Mouse (Mus musculus) kidney, embryonic 15.5 days (tissue): ENCODE data around the gene Trim2. TPM values are rescaled to one million over a fixed set of nuclear protein-coding genes. Genes with fewer than 3 reads are reported as not detected.

Experiments used
- ATAC-seq: fragments of 200-750 bp; cut with Nextera tagmentation; replicated peaks from 2 replicates; pipeline ENCODE4 v1.8.0; 2017; ENCODE audit warnings: moderate TSS enrichment; ENCODE audit not compliant: low FRiP score
- H3K27ac ChIP-seq: fragments of 300-500 bp; sonication (generic); 2 replicates; pipeline ENCODE4 v1.5.1; 2015; ENCODE audit warnings: mild to moderate bottlenecking, inconsistent platforms
- H3K27me3 ChIP-seq: fragments of 300-500 bp; sonication (generic); 2 replicates; pipeline ENCODE4 v1.6.1; 2015; ENCODE audit warnings: inconsistent platforms
- H3K36me3 ChIP-seq: fragments of 300-500 bp; sonication (generic); 2 replicates; pipeline ENCODE4 v1.6.1; 2015; ENCODE audit warnings: inconsistent platforms
- H3K4me1 ChIP-seq: fragments of 300-500 bp; sonication (generic); 2 replicates; pipeline ENCODE4 v1.6.1; 2015; ENCODE audit warnings: inconsistent platforms
- H3K4me2 ChIP-seq: fragments of 300-500 bp; sonication (generic); 2 replicates; pipeline ENCODE4 v1.6.1; 2015; ENCODE audit warnings: moderate library complexity, mild to moderate bottlenecking, inconsistent platforms
- H3K4me3 ChIP-seq: fragments of 300-500 bp; sonication (generic); replicated peaks from 2 replicates; pipeline ENCODE4 v1.5.1; 2015; ENCODE audit warnings: mild to moderate bottlenecking, inconsistent platforms
- H3K9ac ChIP-seq: fragments of 300-500 bp; sonication (generic); 2 replicates; pipeline ENCODE4 v1.6.1; 2015; ENCODE audit warnings: mild to moderate bottlenecking, inconsistent platforms
- H3K9me3 ChIP-seq: fragments of 300-500 bp; sonication (generic); replicated peaks from 2 replicates; pipeline ENCODE4 v1.6.1; 2016; ENCODE audit warnings: inconsistent platforms
- WGBS: fragments of 180-500 bp; shearing (Covaris S2); methylation state at CpG from one replicate; pipeline ENCODE4 v1.1.7; 2015; ENCODE audit warnings: mixed read lengths; 5-methylcytosine and 5-hydroxymethylcytosine counted together
- polyA plus RNA-seq: library from polyadenylated mRNA; unstranded; fragments of >200 nt; fragmentation: Nextera tagmentation; extraction: Ambion mirVana; gene quantifications from 2 replicates; pipeline ENCODE4 v1.2.1, GENCODE M21; 2015

Gene Trim2
- polyA plus RNA-seq, 1 experiment from 2014 or later = 27.8 TPM

DNA sequence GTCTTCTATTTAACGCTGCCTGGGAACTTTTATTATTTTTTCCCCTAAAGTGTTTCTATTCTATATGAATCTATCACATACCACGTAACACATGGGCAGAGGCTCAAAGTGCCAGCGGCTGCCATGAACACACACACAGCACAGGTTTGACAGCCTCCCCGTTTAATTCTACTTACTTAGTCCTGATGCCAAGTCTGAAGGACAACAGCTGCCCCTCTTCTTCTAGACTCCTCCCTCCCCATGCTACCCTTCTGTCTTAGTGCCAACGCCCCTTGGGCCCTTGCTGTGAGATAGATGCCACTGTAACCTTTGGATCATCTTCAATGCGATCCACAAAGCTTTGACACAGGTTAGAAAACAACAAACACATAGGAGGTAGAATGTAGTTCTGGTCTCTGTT is 44.8 kb downstream of the Trim2 start:
- H3K27ac ChIP-seq = no peak overlapping the region
- H3K36me3 ChIP-seq = no peaks in the 10 kb centered on the region
- WGBS = 89% methylated on average over 6 of the region's 6 CpGs
- H3K27me3 ChIP-seq = 0 out of 2 replicates have a peak, but pooled peaks cover 4% of the 10 kb centered on the region
- no peak overlapping the region for H3K9ac ChIP-seq
- ATAC-seq = no peak
- H3K4me2 ChIP-seq = no peak overlapping the region
- no peaks in the 10 kb centered on the region for H3K9me3 ChIP-seq
- H3K4me3 ChIP-seq = no peak overlapping the region
- peaks cover 29% of the 10 kb centered on the region for H3K4me1 ChIP-seq

DNA sequence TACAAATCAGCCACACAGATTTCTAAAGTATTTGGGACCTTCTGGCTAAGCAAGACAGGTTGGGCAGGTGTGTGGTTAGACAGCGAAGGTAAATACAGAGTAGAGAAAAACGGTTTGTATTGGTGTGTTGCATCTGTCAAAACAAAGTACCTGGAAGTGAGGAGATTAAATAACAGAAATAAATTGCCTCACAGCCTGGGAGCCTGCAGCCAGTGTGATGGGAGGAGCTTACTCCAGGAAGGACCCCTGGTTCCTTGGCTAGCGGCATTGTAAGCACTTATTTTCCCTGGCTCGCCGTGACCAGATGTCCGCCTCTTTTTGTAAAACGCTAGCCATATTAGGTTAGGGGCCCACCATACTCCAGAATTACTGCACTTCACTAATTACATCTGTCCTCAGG is 45.8 kb downstream of the Trim2 start:
- no peak overlapping the region for H3K9ac ChIP-seq

DNA sequence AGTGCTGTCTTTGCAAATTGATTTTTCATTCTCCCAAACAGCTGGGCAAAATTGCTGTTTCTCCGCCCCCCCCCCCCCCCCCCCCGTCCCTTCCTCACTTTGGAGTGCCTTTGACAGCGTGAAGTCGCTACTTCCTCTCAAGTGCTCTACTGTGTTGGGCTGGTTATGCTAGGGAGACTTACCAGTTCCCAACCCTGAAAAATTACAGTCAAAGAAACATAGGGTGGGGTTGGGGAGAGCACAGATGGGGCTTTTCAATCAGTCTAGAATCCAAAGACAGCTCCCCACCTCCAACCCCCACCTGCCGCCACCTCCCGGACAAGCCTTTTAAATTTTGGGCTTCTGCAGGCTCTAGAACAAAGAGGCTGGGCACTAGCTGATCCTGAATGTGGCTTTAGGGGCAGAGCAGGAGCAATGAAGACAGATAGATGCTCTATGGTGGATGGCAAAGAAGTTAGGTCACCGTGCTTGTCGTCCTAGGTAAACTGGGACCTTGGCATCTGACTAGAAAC is 46.6 kb downstream of the Trim2 start:
- peak overlapping the region; percentile 79; the same call in 1 of the 2 replicates for H3K27ac ChIP-seq

More for the DNA sequence above, 45.8 kb downstream of the Trim2 start:
- H3K4me3 ChIP-seq = no peak overlapping the region
- no peak for ATAC-seq
- peak overlapping the region; percentile 100; the same call in 1 of the 2 replicates for H3K4me2 ChIP-seq
- H3K4me1 ChIP-seq = peaks cover 33% of the 10 kb centered on the region
- 19% methylated on average over 7 of the region's 7 CpGs for WGBS
- H3K27me3 ChIP-seq = 0 out of 2 replicates have a peak, but pooled peaks cover 4% of the 10 kb centered on the region
- 0 out of 2 replicates have a peak overlapping the region, but pooled peaks have one; percentile 4 for H3K27ac ChIP-seq
- no peaks in the 10 kb centered on the region for H3K9me3 ChIP-seq
- no peaks in the 10 kb centered on the region for H3K36me3 ChIP-seq

DNA sequence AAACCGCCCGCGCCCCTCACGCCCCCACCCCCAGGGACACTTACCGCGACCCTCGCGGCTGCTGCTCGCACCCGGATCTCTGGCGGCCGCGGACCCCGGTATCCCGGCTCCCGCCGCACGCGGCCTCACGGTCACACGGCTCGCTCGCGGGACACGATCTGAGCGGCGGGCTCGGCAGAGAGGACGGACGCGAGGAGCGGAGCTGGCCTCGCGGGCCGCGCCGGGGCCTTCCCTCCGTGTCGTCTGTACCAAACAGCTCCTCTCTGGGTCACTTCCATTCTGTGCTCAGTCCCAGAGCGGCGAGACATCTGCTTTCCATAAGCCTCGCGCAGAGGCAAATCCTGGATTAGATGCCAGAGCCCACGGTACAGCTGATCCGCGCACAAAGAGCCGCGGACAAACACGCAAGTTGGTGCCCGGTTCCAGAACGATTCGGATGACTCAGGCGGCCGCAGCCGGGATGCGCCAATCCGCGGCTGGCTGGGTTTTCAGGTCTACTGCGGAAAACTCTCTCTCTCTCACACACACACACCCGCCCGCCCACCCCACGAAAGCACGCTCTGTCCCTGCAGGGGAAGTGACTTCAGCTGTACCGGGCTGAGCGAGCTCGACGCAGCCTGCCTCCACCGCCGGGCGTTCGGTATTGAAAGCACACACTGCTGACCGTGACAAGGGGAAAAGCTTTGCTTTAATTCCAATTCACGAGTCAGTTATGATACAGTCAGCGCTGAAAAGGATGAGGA is 47.2 kb downstream of the Trim2 start:
- under 1% methylated on average over 74 of the region's 74 CpGs for WGBS
- peaks cover 41% of the 10 kb centered on the region for H3K4me1 ChIP-seq
- peak overlapping the region; percentile 100 for H3K4me2 ChIP-seq
- peak overlapping the region; percentile 79 for H3K27ac ChIP-seq
- H3K9me3 ChIP-seq = no peaks in the 10 kb centered on the region
- peak overlapping the region; percentile 59 for H3K4me3 ChIP-seq
- peak overlapping the region; percentile 74 for H3K9ac ChIP-seq
- H3K27me3 ChIP-seq = 0 out of 2 replicates have a peak, but pooled peaks cover 4% of the 10 kb centered on the region
- peak; percentile 73 for ATAC-seq
- H3K36me3 ChIP-seq = no peaks in the 10 kb centered on the region

More for the DNA sequence above, 46.6 kb downstream of the Trim2 start:
- peak overlapping the region; percentile 59 for H3K4me3 ChIP-seq
- 0 out of 2 replicates have a peak, but pooled peaks cover 4% of the 10 kb centered on the region for H3K27me3 ChIP-seq
- peak overlapping the region; percentile 100 for H3K4me2 ChIP-seq
- H3K9ac ChIP-seq = peak overlapping the region; percentile 74; the same call in 1 of the 2 replicates
- H3K9me3 ChIP-seq = no peaks in the 10 kb centered on the region
- H3K36me3 ChIP-seq = no peaks in the 10 kb centered on the region
- WGBS = 2% methylated on average over 8 of the region's 8 CpGs
- peaks cover 39% of the 10 kb centered on the region for H3K4me1 ChIP-seq
- ATAC-seq = peak; percentile 31; the same call in 1 of the 2 replicates

DNA sequence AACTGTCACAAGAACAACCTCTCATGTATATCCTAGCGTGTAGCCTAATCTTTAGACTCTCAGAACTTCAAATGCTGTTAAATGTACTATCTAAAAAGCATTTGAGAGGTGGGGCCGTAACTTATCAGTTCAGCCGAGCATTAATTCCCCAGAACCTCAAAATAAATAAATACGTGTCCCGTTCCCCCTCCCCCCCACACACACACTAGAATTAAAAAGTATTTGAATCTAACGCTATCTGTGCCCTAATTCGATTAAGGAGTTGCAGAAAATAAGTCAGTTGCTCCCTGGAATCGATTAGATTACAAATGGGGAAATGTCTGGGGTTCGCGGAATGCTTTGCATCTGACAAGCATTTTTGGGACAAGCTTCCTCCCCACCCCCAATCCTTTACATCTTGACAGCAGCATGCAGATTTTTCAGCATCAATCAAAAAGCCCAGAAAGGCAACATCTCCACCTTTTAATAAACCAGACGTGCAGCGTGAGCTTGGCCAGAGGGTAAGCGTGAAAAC is 48.1 kb downstream of the Trim2 start:
- WGBS = 7% methylated on average over 13 of the region's 13 CpGs
- 0 out of 2 replicates have a peak overlapping the region, but pooled peaks have one; percentile 42 for H3K27ac ChIP-seq
- H3K4me2 ChIP-seq = peak overlapping the region; percentile 100

DNA sequence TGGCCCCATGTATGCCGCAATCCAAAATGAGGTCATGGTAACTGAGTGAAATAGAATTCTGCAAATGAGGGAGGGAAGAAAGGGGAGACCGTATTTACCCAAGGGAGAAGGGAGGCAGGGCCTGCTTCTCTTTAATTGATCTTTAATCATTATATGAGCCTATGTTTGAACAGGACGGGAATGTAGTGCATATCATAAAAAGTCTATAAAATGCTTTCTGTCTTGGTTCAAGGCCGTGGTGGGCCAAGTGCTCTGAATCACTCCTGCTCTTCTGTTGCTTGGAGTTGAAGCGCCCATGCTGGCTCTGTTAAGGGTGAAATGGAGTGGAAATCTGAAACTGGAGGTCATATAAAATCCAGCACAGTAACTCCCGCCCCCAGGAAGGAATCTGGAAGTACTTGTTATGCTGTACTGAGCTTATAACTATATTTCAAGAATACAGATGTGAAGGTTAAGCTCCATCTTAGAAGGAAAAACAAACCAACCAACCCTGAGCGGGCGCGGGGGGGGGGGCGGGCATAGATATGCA is 48.6 kb downstream of the Trim2 start:
- WGBS = 16% methylated on average over 10 of the region's 10 CpGs
- Histone ChIP-seq H3K27ac (peak overlapping the region; percentile 42; the same call in 1 of the 2 replicates), H3K4me3 (peak overlapping the region; percentile 59), H3K9ac (0 out of 2 replicates have a peak overlapping the region, but pooled peaks have one; percentile 74), H3K36me3 (no peaks in the 10 kb centered on the region), H3K9me3 (no peaks in the 10 kb centered on the region), H3K27me3 (0 out of 2 replicates have a peak, but pooled peaks cover 4% of the 10 kb centered on the region), H3K4me1 (peaks cover 51% of the 10 kb centered on the region), H3K4me2 (peak overlapping the region; percentile 100)
- no peak; the same call in 1 of the 2 replicates for ATAC-seq

More for the DNA sequence above, 48.1 kb downstream of the Trim2 start:
- no peaks in the 10 kb centered on the region for H3K9me3 ChIP-seq
- H3K4me1 ChIP-seq = peaks cover 48% of the 10 kb centered on the region
- H3K9ac ChIP-seq = peak overlapping the region; percentile 74
- 0 out of 2 replicates have a peak, but pooled peaks cover 4% of the 10 kb centered on the region for H3K27me3 ChIP-seq
- no peak for ATAC-seq
- H3K4me3 ChIP-seq = peak overlapping the region; percentile 59
- no peaks in the 10 kb centered on the region for H3K36me3 ChIP-seq

DNA sequence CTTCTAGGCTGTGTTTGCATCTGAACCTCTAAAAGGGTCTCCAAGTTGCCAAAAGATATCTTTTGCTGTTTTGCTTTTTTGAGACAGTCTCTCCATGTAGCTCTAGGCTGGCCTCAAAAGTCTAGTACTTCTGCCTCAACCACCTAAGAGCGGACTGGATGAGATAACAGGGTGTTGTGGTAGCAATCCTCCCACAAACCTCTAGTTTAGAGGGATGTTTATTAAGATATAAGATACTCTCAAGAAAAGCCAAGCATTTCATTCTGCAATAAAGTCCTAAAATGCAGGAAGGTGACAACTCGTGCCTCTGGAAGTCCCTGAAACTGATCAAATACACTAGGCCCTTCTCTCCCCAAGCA is 52.2 kb downstream of the Trim2 start:
- no peak overlapping the region for H3K4me3 ChIP-seq
- no peaks in the 10 kb centered on the region for H3K36me3 ChIP-seq
- H3K4me2 ChIP-seq = no peak overlapping the region
- no peak overlapping the region for H3K9ac ChIP-seq
- no peak for ATAC-seq
- H3K27ac ChIP-seq = no peak overlapping the region
- H3K4me1 ChIP-seq = peaks cover 63% of the 10 kb centered on the region
- whole genome bisulfite sequencing = 79% methylated on average over 2 of the region's 2 CpGs
- no peaks in the 10 kb centered on the region for H3K9me3 ChIP-seq
- no peaks in the 10 kb centered on the region for H3K27me3 ChIP-seq

DNA sequence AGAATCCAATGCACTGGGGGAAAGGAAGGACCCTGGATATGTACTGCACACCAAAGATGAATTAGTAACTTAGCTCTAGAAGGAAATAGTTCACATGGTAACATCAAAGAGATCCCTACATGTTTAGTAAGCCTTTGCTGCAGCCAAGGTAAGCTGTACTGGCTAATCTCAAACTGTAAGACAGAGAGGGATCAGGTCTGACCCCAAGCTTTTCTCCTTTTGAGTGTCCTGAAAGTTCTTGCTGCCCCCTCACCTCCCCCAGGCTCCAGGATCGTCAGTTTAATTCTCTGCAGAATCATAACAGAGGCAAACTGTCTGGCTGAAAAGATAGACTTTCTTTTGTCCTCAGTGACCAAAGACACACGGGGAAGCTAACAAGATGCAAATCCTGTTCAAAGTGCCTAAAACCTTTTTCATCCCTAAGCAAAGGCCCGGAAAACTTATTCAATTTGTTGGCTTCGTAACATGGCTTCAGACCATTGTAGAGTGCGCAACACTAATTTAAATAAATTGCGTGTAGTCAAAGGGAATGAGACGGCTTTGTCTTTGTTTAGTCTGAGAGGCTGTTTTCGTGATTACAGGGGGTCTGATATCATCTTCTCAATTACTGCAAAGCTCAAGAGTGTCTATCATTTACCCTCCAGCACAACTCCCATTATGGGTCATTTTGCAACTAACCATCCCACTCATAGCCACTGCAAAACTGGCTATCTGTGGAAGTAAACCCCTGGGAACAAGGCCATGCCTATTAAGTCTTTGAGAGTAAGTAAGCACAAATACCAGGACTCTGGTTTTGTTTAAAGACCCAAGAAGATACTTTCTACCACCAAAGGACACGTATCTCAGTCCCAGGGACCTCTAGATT is 52.8 kb downstream of the Trim2 start:
- 82% methylated on average over 9 of the region's 9 CpGs for WGBS
- no peaks in the 10 kb centered on the region for H3K27me3 ChIP-seq
- peaks cover 65% of the 10 kb centered on the region for H3K4me1 ChIP-seq
- H3K4me2 ChIP-seq = no peak overlapping the region
- no peak for ATAC-seq
- no peaks in the 10 kb centered on the region for H3K9me3 ChIP-seq
- no peak overlapping the region for H3K27ac ChIP-seq
- H3K36me3 ChIP-seq = no peaks in the 10 kb centered on the region
- H3K4me3 ChIP-seq = no peak overlapping the region
- no peak overlapping the region for H3K9ac ChIP-seq

DNA sequence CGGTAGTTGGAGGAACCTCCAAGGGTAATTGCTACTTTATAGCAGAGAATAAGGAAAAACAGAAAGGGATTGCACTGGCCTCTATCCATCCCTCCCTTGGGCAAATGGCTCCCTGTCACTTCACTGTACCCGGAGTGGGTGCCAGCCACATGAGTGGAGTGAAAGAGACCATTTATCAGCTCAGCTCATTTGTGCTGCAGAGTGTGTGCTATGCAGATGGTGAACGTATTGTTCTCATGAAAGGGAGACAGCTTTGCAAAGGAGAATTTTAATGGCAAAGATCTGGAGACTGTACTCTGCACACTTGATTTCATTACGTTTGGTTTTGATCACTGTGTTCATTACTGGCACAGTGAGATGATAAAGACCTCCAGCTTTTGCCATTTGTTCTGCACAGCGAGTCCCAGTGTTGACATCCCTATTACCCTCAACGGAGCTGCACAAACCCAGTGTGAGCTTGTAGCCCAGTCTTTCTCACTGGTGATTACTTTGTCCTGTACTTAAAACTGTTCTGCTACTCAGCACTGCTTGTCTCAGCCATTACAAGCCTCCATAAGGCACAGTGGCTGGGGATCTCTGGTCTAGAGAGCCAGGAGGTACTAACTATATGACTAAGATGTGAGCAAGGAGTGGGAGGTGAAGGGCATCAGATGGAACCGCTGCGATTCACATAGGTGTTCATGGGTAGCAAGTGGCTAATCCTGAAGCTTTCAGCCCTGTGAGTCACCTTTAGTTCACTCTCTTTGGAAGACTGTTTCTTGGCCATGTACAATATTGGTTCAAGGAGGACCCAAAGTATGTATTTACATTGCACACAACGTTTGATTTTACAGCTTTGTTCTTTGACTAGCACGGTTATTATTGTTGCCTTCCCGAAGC is 53.7 kb downstream of the Trim2 start:
- ATAC-seq = no peak
- no peak overlapping the region for H3K9ac ChIP-seq
- H3K27me3 ChIP-seq = no peaks in the 10 kb centered on the region
- H3K27ac ChIP-seq = no peak overlapping the region
- H3K36me3 ChIP-seq = no peaks in the 10 kb centered on the region
- H3K4me1 ChIP-seq = peaks cover 65% of the 10 kb centered on the region
- no peak overlapping the region for H3K4me2 ChIP-seq
- H3K9me3 ChIP-seq = no peaks in the 10 kb centered on the region
- WGBS = 72% methylated on average over 11 of the region's 11 CpGs
- no peak overlapping the region for H3K4me3 ChIP-seq

DNA sequence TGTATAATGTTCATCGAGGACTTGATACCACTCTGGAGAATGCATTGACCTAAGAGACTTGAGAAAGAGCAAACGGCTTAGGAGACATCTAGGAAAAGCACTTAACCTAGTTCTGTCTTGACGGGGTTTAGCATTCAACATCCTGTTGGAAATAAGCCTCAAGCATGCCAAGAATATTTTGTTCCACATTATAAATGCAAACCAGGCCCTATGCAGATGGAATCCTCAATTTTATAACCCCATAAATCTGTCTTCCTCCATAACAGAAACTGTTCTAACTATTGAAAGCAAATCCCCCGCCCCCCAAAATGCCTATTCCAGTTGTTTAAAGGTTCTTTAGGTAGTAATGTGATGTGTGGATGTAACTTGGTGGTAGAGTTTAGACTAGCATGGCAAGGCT is 55.0 kb downstream of the Trim2 start:
- H3K9ac ChIP-seq = no peak overlapping the region
- H3K4me3 ChIP-seq = no peak overlapping the region
- H3K9me3 ChIP-seq = no peaks in the 10 kb centered on the region
- WGBS = 69% methylated on average over 4 of the region's 4 CpGs
- H3K27me3 ChIP-seq = no peaks in the 10 kb centered on the region
- no peak overlapping the region for H3K4me2 ChIP-seq
- no peak overlapping the region for H3K27ac ChIP-seq
- H3K4me1 ChIP-seq = peaks cover 67% of the 10 kb centered on the region
- no peaks in the 10 kb centered on the region for H3K36me3 ChIP-seq
- ATAC-seq = no peak
